Mouse (Mus musculus) MEL (cell line): ENCODE measurements at regions not wholly inside any gene's neighbourhood (a gene's known extent, or its start where the extent isn't known, plus 50 kb on each side); places are given as distances from the start of the nearest gene placed in this dataset.

Experiments
- DNase-seq: peaks from one replicate; pipeline ENCODE4 v3.0.0; 2011; ENCODE audit warnings: low read depth, low spot score
- H3K27ac ChIP-seq: 2 replicates; pipeline ENCODE4 v1.5.1; 2012; ENCODE audit warnings: low read depth, mild to moderate bottlenecking, control low read depth, low read length, moderate library complexity; ENCODE audit not compliant: control insufficient read depth
- H3K27me3 ChIP-seq, 2 experiments: fragments of 150-350 bp in 1 of 2; sonication (generic) in 1 of 2; 2 replicates each; pipeline ENCODE4 v1.6.1; 2012; ENCODE audit warnings: low read length in 2 of 2, mild to moderate bottlenecking in 2 of 2, improper control_type of control experiment in 1 of 2, moderate library complexity in 1 of 2; ENCODE audit not compliant: insufficient read depth in 2 of 2, control insufficient read depth in 1 of 2
- H3K36me3 ChIP-seq, 2 experiments: 2 replicates each; pipeline ENCODE4 v1.6.1; 2012 to 2014; ENCODE audit warnings: low read length in 2 of 2, improper control_type of control experiment in 1 of 2, inconsistent platforms in 1 of 2, mild to moderate bottlenecking in 1 of 2; ENCODE audit not compliant: insufficient read depth in 2 of 2, control insufficient read depth in 1 of 2
- H3K4me1 ChIP-seq, 2 experiments: fragments of 150-350 bp in 1 of 2; sonication (generic) in 1 of 2; 2 replicates each; pipeline ENCODE4 v1.6.1; 2012; ENCODE audit warnings: low read length in 2 of 2, improper control_type of control experiment in 1 of 2, mild to moderate bottlenecking in 1 of 2; ENCODE audit not compliant: insufficient read depth in 2 of 2, control insufficient read depth in 1 of 2
- H3K4me3 ChIP-seq, 2 experiments: fragments of 150-350 bp in 1 of 2; sonication (generic) in 1 of 2; 2 replicates each; pipeline ENCODE4 v1.5.1; 2012; ENCODE audit warnings: low read depth in 2 of 2, low read length in 2 of 2, mild to moderate bottlenecking in 2 of 2, moderate library complexity in 2 of 2, control low read depth in 1 of 2, improper control_type of control experiment in 1 of 2; ENCODE audit not compliant: control insufficient read depth in 1 of 2, insufficient read depth in 1 of 2
- H3K79me2 ChIP-seq: 2 replicates; pipeline ENCODE4 v1.6.1; 2012; ENCODE audit warnings: mild to moderate bottlenecking, low read length, moderate library complexity; ENCODE audit not compliant: control insufficient read depth, poor library complexity, insufficient read depth
- H3K9ac ChIP-seq: 2 replicates; pipeline ENCODE4 v1.6.1; 2012; ENCODE audit warnings: low read depth, mild to moderate bottlenecking, control low read depth, low read length, moderate library complexity; ENCODE audit not compliant: control insufficient read depth, poor library complexity, severe bottlenecking
- H3K9me3 ChIP-seq: fragments of 150-350 bp; sonication (generic); replicated peaks from 2 replicates; pipeline ENCODE4 v1.6.1; 2012; ENCODE audit warnings: mild to moderate bottlenecking, low read length, improper control_type of control experiment, moderate library complexity; ENCODE audit not compliant: insufficient read depth
- CTCF ChIP-seq, 3 experiments: IDR thresholded peaks in 2 of 3; conservative IDR thresholded peaks in 1 of 3; 2 replicates each; pipeline ENCODE4 v1.5.1; 2011 to 2012; ENCODE audit warnings: low read length in 3 of 3, low read depth in 2 of 3, mild to moderate bottlenecking in 2 of 3, improper control_type of control experiment in 1 of 3, inconsistent platforms in 1 of 3, mixed read lengths in 1 of 3, moderate library complexity in 1 of 3; ENCODE audit not compliant: control insufficient read depth in 1 of 3, insufficient read depth in 1 of 3, poor library complexity in 1 of 3, severe bottlenecking in 1 of 3
- ELF1 ChIP-seq: IDR thresholded peaks from 2 replicates; pipeline ENCODE4 v1.6.1; 2014; ENCODE audit warnings: low read depth, mild to moderate bottlenecking, inconsistent platforms, low read length, improper control_type of control experiment, moderate library complexity
- EP300 ChIP-seq, 2 experiments: IDR thresholded peaks; 2 replicates each; pipeline ENCODE4 v1.6.1; 2011; ENCODE audit warnings: improper control_type of control experiment in 2 of 2, low read length in 2 of 2, low read depth in 1 of 2, mild to moderate bottlenecking in 1 of 2
- ETS1 ChIP-seq: IDR thresholded peaks from 2 replicates; pipeline ENCODE4 v1.6.1; 2012; ENCODE audit warnings: low read depth, mild to moderate bottlenecking, inconsistent platforms, low read length, improper control_type of control experiment, moderate library complexity
- GABPA ChIP-seq: IDR thresholded peaks from 2 replicates; pipeline ENCODE4 v1.6.1; 2012; ENCODE audit warnings: low read depth, mild to moderate bottlenecking, inconsistent platforms, low read length, improper control_type of control experiment, moderate library complexity
- GATA1 ChIP-seq: IDR thresholded peaks from 2 replicates; pipeline ENCODE4 v1.6.1; 2011; ENCODE audit warnings: low read depth, low read length, improper control_type of control experiment
- JUND ChIP-seq: IDR thresholded peaks from 2 replicates; pipeline ENCODE4 v1.6.1; 2011; ENCODE audit warnings: low read depth, mild to moderate bottlenecking, improper control_type of control experiment, low read length
- KAT2A ChIP-seq: conservative IDR thresholded peaks from 2 replicates; pipeline ENCODE4 v1.6.1; 2012; ENCODE audit warnings: low read depth, low read length, improper control_type of control experiment, inconsistent platforms
- MAX ChIP-seq: IDR thresholded peaks from 2 replicates; pipeline ENCODE4 v1.6.1; 2011; ENCODE audit warnings: low read length, improper control_type of control experiment
- MYB ChIP-seq: IDR thresholded peaks from 2 replicates; pipeline ENCODE4 v1.6.1; 2011; ENCODE audit warnings: mild to moderate bottlenecking, low read depth, low read length, improper control_type of control experiment
- POLR2AphosphoS5 ChIP-seq: IDR thresholded peaks from 2 replicates; pipeline ENCODE4 v1.6.1; 2012; ENCODE audit warnings: low read depth, borderline replicate concordance, mild to moderate bottlenecking, inconsistent platforms, low read length, moderate library complexity, mixed read lengths
- TAL1 ChIP-seq: IDR thresholded peaks from 2 replicates; pipeline ENCODE4 v1.6.1; 2012; ENCODE audit warnings: mild to moderate bottlenecking, inconsistent platforms, low read length, moderate library complexity, mixed read lengths
- TBP ChIP-seq: IDR thresholded peaks from 2 replicates; pipeline ENCODE4 v1.8.0; 2011; ENCODE audit warnings: low read depth, low read length, improper control_type of control experiment
- UBTF ChIP-seq: IDR thresholded peaks from 2 replicates; pipeline ENCODE4 v1.6.1; 2012; ENCODE audit warnings: low read depth, mild to moderate bottlenecking, inconsistent platforms, low read length, improper control_type of control experiment, moderate library complexity, borderline replicate concordance; ENCODE audit not compliant: insufficient read depth
- USF1 ChIP-seq: IDR thresholded peaks from 2 replicates; pipeline ENCODE4 v1.6.1; 2014; ENCODE audit warnings: low read depth, mild to moderate bottlenecking, inconsistent platforms, low read length, improper control_type of control experiment, moderate library complexity
- ZMIZ1 ChIP-seq: IDR thresholded peaks from 2 replicates; pipeline ENCODE4 v1.6.1; 2012; ENCODE audit warnings: low read depth, mild to moderate bottlenecking, inconsistent platforms, low read length, improper control_type of control experiment, moderate library complexity
- ZNF384 ChIP-seq: IDR thresholded peaks from 2 replicates; pipeline ENCODE4 v1.6.1; 2012; ENCODE audit warnings: low read depth, mild to moderate bottlenecking, inconsistent platforms, low read length, improper control_type of control experiment

GRCm38 (mm10) chr2:116966266-116966665, 87.8 kb downstream of the Tmco5 start:
- H3K36me3 ChIP-seq, result no peaks in the 10 kb centered on the region
- TF ChIP-seq KAT2A (no peak), JUND (no peak), MYB (no peak), UBTF (no peak), ETS1 (no peak), CTCF (IDR thresholded peaks at IDR 0.05 in 2 of 3, conservative IDR thresholded peaks at IDR 0.05 in 1 of 3; ENCODE audit: control insufficient read depth in 1 of 3, insufficient read depth in 1 of 3, low read depth in 2 of 3, low read length in 3 of 3, poor library complexity in 1 of 3, severe bottlenecking in 1 of 3) (no peak), ZNF384 (no peak), POLR2AphosphoS5 (no peak), MAX (no peak)
- H3K9ac ChIP-seq, result no peak overlapping the region
- H3K9me3 ChIP-seq, result no peaks in the 10 kb centered on the region
- H3K4me3 ChIP-seq, result no peak overlapping the region
- no peak for DNase-seq
- H3K27ac ChIP-seq, result no peak overlapping the region
- H3K27me3 ChIP-seq, result no peaks in the 10 kb centered on the region; a peak in 1 of 4 replicates
- H3K79me2 ChIP-seq, result no peaks in the 10 kb centered on the region
- no peaks in the 10 kb centered on the region for H3K4me1 ChIP-seq

GRCm38 (mm10) chr2:116971666-116972613, 93.4 kb downstream of the Tmco5 start:
- no peaks in the 10 kb centered on the region for H3K79me2 ChIP-seq
- H3K36me3 ChIP-seq, result no peaks in the 10 kb centered on the region
- TF ChIP-seq USF1, result no peak
- no peak for TF ChIP-seq ELF1
- TF ChIP-seq EP300 (IDR thresholded peaks at IDR 0.05; ENCODE audit: low read depth in 1 of 2, low read length in 2 of 2), result no peak
- no peaks in the 10 kb centered on the region for H3K27me3 ChIP-seq
- H3K9ac ChIP-seq, result no peak overlapping the region
- H3K4me1 ChIP-seq, result no peaks in the 10 kb centered on the region
- no peak overlapping the region for H3K4me3 ChIP-seq
- no peak overlapping the region for H3K27ac ChIP-seq
- H3K9me3 ChIP-seq, result no peaks in the 10 kb centered on the region
- no peak for DNase-seq

DNA sequence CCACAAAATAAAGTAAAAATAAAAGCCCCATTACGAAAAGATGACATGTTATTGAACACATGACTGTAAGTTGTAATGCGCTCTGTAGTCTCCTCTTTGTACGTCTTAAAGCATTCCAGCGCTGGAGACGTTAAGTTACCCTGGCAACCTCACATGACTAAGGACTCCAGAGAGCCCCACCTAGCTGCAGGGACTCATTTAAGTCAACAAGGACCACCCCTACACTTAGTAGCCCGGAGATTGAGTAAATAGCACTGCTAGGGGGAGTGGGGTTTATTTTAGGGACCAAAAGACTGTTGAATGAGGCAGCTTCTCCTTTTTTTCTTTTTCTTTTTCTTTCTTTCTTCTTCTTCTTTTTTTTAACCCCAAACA, 94.1 kb downstream of the Tmco5 start:
- Histone ChIP-seq H3K79me2 (no peaks in the 10 kb centered on the region), H3K9ac (no peak overlapping the region), H3K36me3 (no peaks in the 10 kb centered on the region), H3K9me3 (no peaks in the 10 kb centered on the region), H3K27ac (no peak overlapping the region), H3K4me3 (no peak overlapping the region), H3K4me1 (no peaks in the 10 kb centered on the region), H3K27me3 (no peaks in the 10 kb centered on the region)
- DNase-seq, result no peak
- TF ChIP-seq TBP (no peak), KAT2A (no peak), TAL1 (no peak), ETS1 (no peak), ZMIZ1 (no peak), MAX (no peak), GABPA (no peak), GATA1 (no peak), POLR2AphosphoS5 (no peak)
